In genomic region chr6:122346399-122346798, GRCm38 (mm10) we compare ENCODE assay signal across 23 mouse cellular contexts. TPM values are rescaled to one million over a fixed set of nuclear protein-coding genes. Genes with fewer than 3 reads are reported as not detected.
DNase-seq lines count a peak whose midpoint lies in the region; ATAC-seq and TF ChIP-seq lines count a peak whose summit lies in the region.
"Had no signal": no experiment of that assay in that cellular context is flagged by ENCODE, and none has a peak within 500 bp of the region (broad histone marks: within the 10 kb centered on the region; RNA-seq: fewer than 3 reads in every experiment).

No protein-coding gene starts in this region.

- no peak for TF ChIP-seq CTCF in C2C12 (IDR thresholded peaks at IDR 0.05; ENCODE audit: control insufficient read depth, insufficient read depth, insufficient read length)
- no peak for TF ChIP-seq CTCF in E14TG2a.4 (conservative IDR thresholded peaks at IDR 0.05; ENCODE audit: low read length)

- H3K79me2 ChIP-seq in C2C12 (ENCODE audit: control insufficient read depth, insufficient read depth): no peaks in the 10 kb centered on the region

- ATAC-seq in heart, embryonic 11.5 days (replicated peaks; ENCODE audit: insufficient number of reproducible peaks, low FRiP score, low TSS enrichment): no peak
- ATAC-seq: forebrain, embryonic 15.5 days; hindbrain, postnatal 0 days; inflammation-experienced regulatory T-cells, adult 6 months had no signal

- H3K79me3 ChIP-seq in C2C12 (ENCODE audit: low read depth): no peaks in the 10 kb centered on the region

- no peaks in the 10 kb centered on the region for H3K9me3 ChIP-seq in heart, embryonic 11.5 days (replicated peaks; ENCODE audit: control insufficient read depth, low read length)
- no peaks in the 10 kb centered on the region for H3K9me3 ChIP-seq in E14TG2a.4 (ENCODE audit: low read length)
- H3K9me3 ChIP-seq: embryonic facial prominence, embryonic 12.5 days; forebrain, embryonic 12.5 days; forebrain, embryonic 15.5 days; heart, embryonic 12.5 days had no signal

- peaks cover 21% of the 10 kb centered on the region for H3K4me1 ChIP-seq in heart, embryonic 11.5 days (ENCODE audit: control insufficient read depth, insufficient read depth, low read length)
- H3K4me1 ChIP-seq in E14TG2a.4 (replicated peaks; ENCODE audit: low read depth, low read length): peaks cover 80% of the 10 kb centered on the region
- H3K4me1 ChIP-seq: embryonic facial prominence, embryonic 12.5 days had no signal

- H3ac ChIP-seq in C2C12 (ENCODE audit: control insufficient read depth, insufficient read length, low read depth): no peak overlapping the region

- peak; percentile 4 for DNase-seq in heart, adult 11 months
- DNase-seq in ZHBTc4 (ENCODE audit: low read depth, low spot score): peak; percentile 22
- no peak for DNase-seq in adrenal gland, adult 8-10 months
- no peak for DNase-seq in kidney, postnatal 36 days
- DNase-seq in lung, postnatal 36 days: no peak
- DNase-seq: adrenal gland, postnatal 14 days; cerebellum, adult 11 months; cerebellum, adult 2 months; cerebellum, adult 9-11 months; cerebellum, postnatal 25 days; gastrocnemius, postnatal 25 days; heart, postnatal 14 days had no signal

- H3K4me2 ChIP-seq in heart, embryonic 11.5 days: no peak overlapping the region
- H3K4me2 ChIP-seq: embryonic facial prominence, embryonic 12.5 days; forebrain, embryonic 12.5 days; forebrain, embryonic 15.5 days; heart, embryonic 12.5 days; hindbrain, embryonic 14.5 days had no signal

- WGBS in heart, embryonic 11.5 days (ENCODE audit: insufficient replicate concordance): 80% methylated on average over 7 of the region's 7 CpGs

- H3K27ac ChIP-seq in heart, embryonic 11.5 days (ENCODE audit: low read depth, low read length): no peak overlapping the region
- H3K27ac ChIP-seq: embryonic facial prominence, embryonic 12.5 days; forebrain, embryonic 12.5 days; forebrain, embryonic 15.5 days; hindbrain, embryonic 14.5 days; hindbrain, postnatal 0 days had no signal

- H3K4me3 ChIP-seq in heart, embryonic 11.5 days (ENCODE audit: low read depth, low read length): no peak overlapping the region
- H3K4me3 ChIP-seq in C2C12 (ENCODE audit: insufficient read depth, poor library complexity, severe bottlenecking): no peak overlapping the region
- H3K4me3 ChIP-seq in E14TG2a.4 (replicated peaks; ENCODE audit: low read length): peak overlapping the region; percentile 66
- H3K4me3 ChIP-seq: embryonic facial prominence, embryonic 12.5 days; erythroblast, embryonic 14.5 days; forebrain, embryonic 12.5 days; forebrain, embryonic 15.5 days; heart, embryonic 12.5 days had no signal

- no peaks in the 10 kb centered on the region for H3K27me3 ChIP-seq in heart, embryonic 11.5 days (ENCODE audit: control insufficient read depth, insufficient read depth, low read length)
- H3K27me3 ChIP-seq in C2C12 (ENCODE audit: control insufficient read depth, insufficient read depth, insufficient read length): no peaks in the 10 kb centered on the region
- no peaks in the 10 kb centered on the region for H3K27me3 ChIP-seq in E14TG2a.4 (ENCODE audit: insufficient read depth, low read length)
- H3K27me3 ChIP-seq: embryonic facial prominence, embryonic 12.5 days; forebrain, embryonic 12.5 days; forebrain, embryonic 15.5 days; heart, embryonic 12.5 days had no signal

- no peaks in the 10 kb centered on the region for H3K36me3 ChIP-seq in heart, embryonic 11.5 days (ENCODE audit: control insufficient read depth, insufficient read depth, low read length)
- H3K36me3 ChIP-seq in C2C12 (ENCODE audit: control insufficient read depth, insufficient read depth): no peaks in the 10 kb centered on the region
- peaks cover 11% of the 10 kb centered on the region for H3K36me3 ChIP-seq in E14TG2a.4 (ENCODE audit: insufficient read depth, low read length)
- H3K36me3 ChIP-seq: embryonic facial prominence, embryonic 12.5 days; forebrain, embryonic 12.5 days; forebrain, embryonic 15.5 days; heart, embryonic 12.5 days had no signal

- no peak overlapping the region for H3K9ac ChIP-seq in heart, embryonic 11.5 days (ENCODE audit: low read depth, low read length)
- H3K9ac ChIP-seq: embryonic facial prominence, embryonic 12.5 days; forebrain, embryonic 12.5 days; forebrain, embryonic 15.5 days; heart, embryonic 12.5 days; hindbrain, embryonic 14.5 days had no signal

TF ChIP-seq in C2C12, 6 proteins besides CTCF, POLR2A, EP300 and RAD21:
- TF ChIP-seq MYOD1 (IDR thresholded peaks at IDR 0.05; ENCODE audit: control insufficient read depth, insufficient read length, low read depth): peak; percentile 95
- TF ChIP-seq MAX (IDR thresholded peaks at IDR 0.05): no peak
- no peak for TF ChIP-seq MYOG (IDR thresholded peaks at IDR 0.05; ENCODE audit: control insufficient read depth, extremely low read depth, insufficient read length)
- TF ChIP-seq CEBPB (IDR thresholded peaks at IDR 0.05; ENCODE audit: low read depth): no peak
- TF ChIP-seq USF1 (IDR thresholded peaks at IDR 0.05; ENCODE audit: low read depth): no peak
- no peak for TF ChIP-seq FOSL1 (IDR thresholded peaks at IDR 0.05; ENCODE audit: insufficient read depth, low read length, poor library complexity, severe bottlenecking)

RNA-seq across cellular contexts. Expression of gene Phc1, which starts 6.0 kb away (rescaled TPM):
- 15.7 and 17.1 TPM in 2 replicates for polyA plus RNA-seq in heart, embryonic 11.5 days (2014; fragmentation: Nextera tagmentation; extraction: Ambion mirVana)
- polyA plus RNA-seq in C2C12 (2012; fragmentation: generic; extraction: Trizol): 17.6 TPM
- total RNA-seq in adrenal gland, adult 8-10 months (2022): 10 to 100 TPM; 24.0 to 40.3 (median 30.0) TPM

RNA-seq across cellular contexts. Expression of gene M6pr, which starts 37.9 kb away (rescaled TPM):
- polyA plus RNA-seq in heart, embryonic 11.5 days (2014; fragmentation: Nextera tagmentation; extraction: Ambion mirVana): 84.9 and 93.0 TPM in 2 replicates
- 64.2 TPM for polyA plus RNA-seq in C2C12 (2012; fragmentation: generic; extraction: Trizol)
- 100 to 1,000 TPM; 149 to 174 (median 167) TPM for total RNA-seq in adrenal gland, adult 8-10 months (2022)

Comparison
In these comparisons a context has a peak if more than half of its experiments do, and no peak if none do; other contexts are left out.
1. DNase-seq: peak in heart, adult 11 months (single experiment) and ZHBTc4 (single experiment); none in adrenal gland, adult 8-10 months (single experiment), kidney, postnatal 36 days (0 of 2) and lung, postnatal 36 days (single experiment).